Mouse (Mus musculus) left cerebral cortex, adult 2 months (tissue): Measurements from ENCODE around the gene Them7. TPM values are rescaled to one million over a fixed set of nuclear protein-coding genes. Genes with fewer than 3 reads are reported as not detected.

Experiments used
- DNase-seq, 2 experiments: peaks; one replicate each; pipeline ENCODE4 v3.0.0; 2021 to 2022; ENCODE audit warnings: low spot score in 2 of 2, mixed read lengths in 1 of 2; ENCODE audit errors: extremely low spot score in 1 of 2
- H3K27ac ChIP-seq: fragments of 200-600 bp; 2 replicates; pipeline ENCODE4 v1.8.1; 2022
- H3K4me3 ChIP-seq: fragments of 200-600 bp; 2 replicates; pipeline ENCODE4 v1.8.1; 2022
- CTCF ChIP-seq: fragments of 200-600 bp; IDR thresholded peaks from 2 replicates; pipeline ENCODE4 v1.8.1; 2022; ENCODE audit warnings: antibody characterized with exemption, mild to moderate bottlenecking, moderate library complexity
- intact Hi-C: fragments of 180-260 bp; cut with DNase I; formaldehyde crosslinking; loops from one replicate; pipeline ENCODE4 v1.15.1; 2025
- total RNA-seq, 2 experiments: library from RNA; stranded (reverse); gene quantifications; 2 replicates each; pipeline ENCODE4 v1.2.3; 2021

Them7 gene
- total RNA-seq, 2 experiments from 2014 or later, result not detected

DNA sequence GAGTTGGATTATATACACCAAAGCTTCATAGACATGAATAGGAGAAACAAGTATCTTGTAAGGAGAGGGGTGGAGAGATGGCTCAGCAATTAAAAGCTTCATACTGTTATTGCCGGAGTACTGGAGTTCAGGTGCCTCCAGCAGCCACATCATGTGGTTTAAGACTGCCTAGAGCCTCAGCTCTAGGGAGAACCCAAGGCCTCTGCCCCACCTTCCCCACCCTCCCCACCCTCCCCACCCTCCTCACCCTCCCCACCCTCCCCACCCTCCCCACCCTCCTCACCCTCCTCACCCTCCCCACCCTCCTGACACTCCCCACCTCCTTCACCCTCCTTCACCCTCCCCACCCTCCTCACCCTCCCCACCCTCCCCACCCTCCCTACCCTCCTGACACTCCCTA, 185.1 kb downstream of the Them7 start:
- TF ChIP-seq CTCF, result no peak
- intact Hi-C loops, result no loop called here
- DNase-seq, result no peak
- H3K27ac ChIP-seq, result no peak overlapping the region
- H3K4me3 ChIP-seq, result no peak overlapping the region

DNA sequence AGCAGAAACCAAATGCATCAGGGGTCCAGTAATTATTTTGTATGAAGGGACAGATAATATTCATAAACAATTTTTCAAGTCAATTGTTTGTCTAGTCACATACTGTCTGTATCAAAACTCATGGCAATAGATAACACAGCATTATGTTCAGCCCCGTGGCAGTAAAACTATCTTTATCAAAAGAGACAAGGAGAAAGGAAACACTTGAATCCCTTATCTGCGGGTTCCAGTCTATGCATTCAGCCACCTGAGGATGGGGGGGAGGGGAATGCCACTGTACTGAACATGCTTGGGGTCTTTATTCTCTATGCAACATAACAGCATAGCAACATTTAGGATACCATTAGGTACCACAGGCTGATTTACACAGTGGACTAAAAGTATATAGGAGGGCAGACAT, 190.2 kb downstream of the Them7 start:
- intact Hi-C loops, result no loop called here
- H3K4me3 ChIP-seq, result no peak overlapping the region
- H3K27ac ChIP-seq, result no peak overlapping the region
- no peak for DNase-seq
- TF ChIP-seq CTCF, result no peak

DNA sequence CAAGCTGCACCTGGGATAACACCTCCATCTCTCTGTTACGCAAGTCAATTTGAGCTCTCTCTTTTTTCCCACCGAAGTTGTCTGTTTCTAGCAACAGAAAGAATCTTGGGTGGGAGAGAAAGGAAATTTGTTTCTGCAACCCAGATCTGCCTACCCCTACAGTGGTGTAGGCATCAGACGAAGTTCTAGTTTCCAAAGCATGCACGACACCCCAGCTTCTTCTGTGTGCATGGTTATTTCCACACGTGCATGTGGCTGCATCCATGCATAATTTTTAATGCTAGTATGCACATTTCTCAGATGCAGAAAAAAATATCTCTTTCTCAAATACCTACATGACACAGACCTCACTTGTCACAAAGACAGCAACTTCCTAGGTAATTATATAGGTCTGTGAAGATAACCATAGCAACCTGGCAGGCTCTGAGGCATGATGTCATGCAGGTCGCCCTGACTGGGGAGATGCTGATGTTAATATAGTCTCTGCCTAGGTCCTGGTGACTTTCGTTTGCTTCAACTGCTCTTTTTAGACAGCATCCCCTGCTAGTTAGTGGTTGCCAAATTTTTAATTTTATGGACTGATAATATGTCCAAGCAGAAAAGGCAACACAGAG, 192.0 kb downstream of the Them7 start:
- H3K4me3 ChIP-seq, result no peak overlapping the region
- DNase-seq, result peak; percentile 18 to 20
- peak overlapping the region; percentile 40; the same call in 1 of the 2 replicates for H3K27ac ChIP-seq
- TF ChIP-seq CTCF, result no peak
- intact Hi-C loops, result no loop called here

DNA sequence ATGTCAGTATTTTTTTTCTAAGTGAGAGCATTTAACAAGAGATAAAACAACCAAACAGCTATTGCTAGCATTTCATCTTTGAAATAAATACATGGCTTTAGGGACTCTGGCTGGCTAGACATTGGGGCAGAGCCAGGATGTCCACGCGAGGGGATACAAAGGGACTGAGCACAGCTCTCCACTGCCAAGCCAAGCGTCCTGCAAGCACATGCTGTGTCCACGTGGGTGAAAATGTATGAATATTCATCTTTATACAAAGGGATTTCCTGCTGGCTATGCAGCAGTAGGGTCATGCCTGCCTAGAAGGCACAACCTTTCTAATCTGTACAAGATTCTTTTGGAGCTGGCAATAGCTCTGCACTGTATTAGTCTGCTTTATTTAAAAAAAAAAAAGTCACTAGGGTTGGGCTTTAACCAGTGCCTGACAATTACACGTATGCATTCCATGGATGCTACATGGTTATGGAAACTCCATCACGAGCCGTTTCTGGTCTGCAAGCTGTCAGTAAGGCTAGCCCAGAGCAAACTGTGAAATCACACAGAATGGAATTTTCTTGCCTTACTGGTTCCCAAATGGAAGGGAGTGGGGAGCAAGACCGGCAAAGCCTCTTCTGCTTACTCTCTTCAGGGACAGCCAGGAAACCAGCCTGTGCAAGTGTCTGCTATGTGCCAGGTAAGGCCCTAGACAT, 192.7 kb downstream of the Them7 start:
- peak in 1 of 2 experiments; percentile 28 for DNase-seq
- intact Hi-C loops, result no loop called here
- H3K27ac ChIP-seq, result no peak overlapping the region; the same call in 1 of the 2 replicates
- no peak overlapping the region for H3K4me3 ChIP-seq
- no peak for TF ChIP-seq CTCF

DNA sequence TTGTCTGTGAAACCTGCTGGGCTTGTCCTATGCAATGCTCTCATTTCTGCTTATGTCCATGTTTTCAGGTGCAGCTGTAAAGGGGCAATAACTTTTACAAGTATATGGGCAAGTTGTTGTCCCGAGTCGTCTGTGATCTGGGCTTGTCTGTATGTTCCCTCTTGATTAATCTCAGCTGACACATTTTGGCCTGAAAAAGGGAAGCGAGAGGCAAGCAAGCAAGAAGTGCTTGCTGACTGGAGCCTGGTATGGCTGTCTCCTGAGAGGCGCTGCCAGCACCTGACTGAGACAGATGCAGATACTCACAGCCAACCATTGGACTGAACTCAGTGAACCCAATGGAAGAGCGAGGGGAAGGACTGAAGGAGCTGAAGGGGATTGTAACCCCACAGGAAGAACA, 193.5 kb downstream of the Them7 start:
- Histone ChIP-seq H3K27ac (no peak overlapping the region), H3K4me3 (no peak overlapping the region)
- intact Hi-C loops, result no loop called here
- no peak for TF ChIP-seq CTCF
- DNase-seq, result no peak

DNA sequence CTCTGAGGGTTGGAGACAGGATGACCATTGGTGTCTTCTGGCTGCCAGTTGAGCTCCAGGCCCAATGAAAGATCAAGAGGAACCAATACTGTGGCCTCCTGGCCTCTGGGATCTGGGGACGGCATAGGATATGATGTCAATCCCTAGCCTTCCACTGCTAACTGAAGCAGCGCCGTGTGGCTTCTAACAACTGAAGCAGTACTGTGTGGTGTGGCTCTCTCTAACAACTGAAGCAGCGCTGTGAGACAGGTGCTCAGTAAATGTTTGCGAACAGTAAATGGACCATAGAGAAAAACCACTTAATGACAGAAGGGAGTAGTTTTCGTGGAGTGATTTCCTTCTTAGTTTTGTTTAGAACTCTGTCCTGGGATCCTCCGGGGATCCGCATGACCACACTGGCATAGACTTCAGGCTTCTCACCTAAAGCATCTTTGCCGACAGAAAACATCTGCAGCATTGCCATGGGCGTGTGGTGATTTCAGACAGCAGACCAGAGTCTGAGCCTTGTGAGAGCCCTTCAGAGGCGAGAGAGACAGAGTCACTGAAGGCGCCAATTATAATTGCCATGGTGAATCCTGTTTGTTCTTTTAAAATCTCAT, 194.6 kb downstream of the Them7 start:
- DNase-seq, result no peak
- no peak for TF ChIP-seq CTCF
- Histone ChIP-seq H3K27ac (no peak overlapping the region), H3K4me3 (no peak overlapping the region)
- intact Hi-C loops, result no loop called here

DNA sequence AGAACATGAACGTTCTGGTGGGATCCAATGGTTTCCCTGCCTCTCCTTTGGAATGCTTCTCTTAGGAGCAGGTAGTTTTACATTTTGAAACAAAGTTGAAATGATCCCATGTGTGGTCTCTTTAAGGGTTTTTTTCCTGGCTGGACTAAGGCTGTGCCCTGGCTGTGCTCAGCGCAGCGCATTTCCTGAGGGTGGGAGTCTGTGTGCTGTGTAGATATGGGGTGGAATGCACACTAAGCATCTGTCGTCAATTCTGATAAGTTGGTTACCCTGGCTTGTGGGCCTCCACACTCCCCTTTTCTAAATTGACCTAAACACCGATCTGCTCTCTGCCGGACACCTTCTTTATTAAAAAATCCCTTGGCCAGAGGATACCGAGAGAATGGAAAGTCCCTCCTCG, 203.3 kb downstream of the Them7 start:
- intact Hi-C loops, result no loop called here
- no peak overlapping the region for H3K27ac ChIP-seq
- no peak overlapping the region for H3K4me3 ChIP-seq
- DNase-seq, result no peak
- no peak for TF ChIP-seq CTCF

DNA sequence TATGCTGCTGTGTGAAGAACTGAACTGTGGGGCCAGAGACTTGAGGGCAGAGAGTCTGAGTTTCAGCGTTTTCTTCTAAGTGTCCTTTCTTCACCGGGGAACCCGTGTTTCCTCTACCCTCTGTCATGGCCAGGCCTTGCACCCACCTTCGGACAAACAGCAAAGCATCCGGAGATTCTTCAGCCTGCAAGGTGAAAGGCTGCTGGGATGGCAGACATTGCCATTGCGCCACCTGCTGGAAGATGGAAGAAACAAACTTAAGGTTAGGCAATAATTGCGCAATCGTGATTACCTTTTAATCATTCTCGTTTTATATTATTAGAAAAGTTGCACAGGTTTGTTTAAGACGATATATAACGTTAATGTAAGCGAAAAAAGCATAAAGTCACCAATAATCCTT, 203.9 kb downstream of the Them7 start:
- DNase-seq, result peak; percentile 47 to 68
- TF ChIP-seq CTCF, result peak; percentile 91
- intact Hi-C loops, result loop anchor here (1.0 to 2.0 kb wide), 3 partner anchors 61 to 172 kb away; no protein-coding TSS in a partner anchor
- Histone ChIP-seq H3K27ac (no peak overlapping the region), H3K4me3 (no peak overlapping the region)

DNA sequence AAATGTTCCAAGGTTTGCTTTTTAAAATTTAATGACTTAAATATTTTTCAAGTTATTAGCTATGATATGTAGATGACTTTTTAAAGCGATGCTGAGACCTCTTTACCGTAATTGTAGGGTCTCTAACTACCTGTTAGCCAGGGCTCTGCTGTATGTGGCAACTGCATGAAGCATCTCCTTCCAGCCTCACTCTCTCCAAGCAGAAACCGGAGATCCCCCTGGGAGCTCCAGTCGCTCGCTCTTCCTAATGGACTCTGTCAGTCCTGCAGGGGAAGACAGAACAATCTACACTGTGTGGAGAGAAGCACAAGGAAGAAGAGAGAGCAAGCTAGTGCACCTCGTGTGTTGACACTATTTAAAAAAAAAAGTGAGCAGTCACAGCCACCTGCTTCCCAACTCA, 204.3 kb downstream of the Them7 start:
- intact Hi-C loops, result loop anchor here (1.0 to 2.0 kb wide), 3 partner anchors 62 to 172 kb away; no protein-coding TSS in a partner anchor
- H3K27ac ChIP-seq, result no peak overlapping the region
- H3K4me3 ChIP-seq, result no peak overlapping the region
- no peak for DNase-seq
- no peak for TF ChIP-seq CTCF

Other genes with a start within 250 kb of the Them7 start
- gene Eif3m, start 207.2 kb upstream of the Them7 start, total RNA-seq, result 10 to 100 TPM; 83.4 to 89.8 TPM
- not detected for gene Gm11060, start 132.3 kb upstream of the Them7 start, total RNA-seq
- gene Wt1, start 97.8 kb upstream of the Them7 start, total RNA-seq, result under 1 TPM in 1 of 2 experiments, not detected in 1; 0.14 TPM
- 10 to 100 TPM; 18.2 to 22.8 TPM for gene Rcn1, start 175.0 kb downstream of the Them7 start, total RNA-seq